Mouse (Mus musculus): ENCODE results near the gene Pcbp4. TPM values are rescaled to one million over a fixed set of nuclear protein-coding genes. Genes with fewer than 3 reads are reported as not detected.

Gene Pcbp4
- polyA plus RNA-seq (2012; rRNA removed), result 37.0 and 40.1 TPM in 2 replicates

DNA sequence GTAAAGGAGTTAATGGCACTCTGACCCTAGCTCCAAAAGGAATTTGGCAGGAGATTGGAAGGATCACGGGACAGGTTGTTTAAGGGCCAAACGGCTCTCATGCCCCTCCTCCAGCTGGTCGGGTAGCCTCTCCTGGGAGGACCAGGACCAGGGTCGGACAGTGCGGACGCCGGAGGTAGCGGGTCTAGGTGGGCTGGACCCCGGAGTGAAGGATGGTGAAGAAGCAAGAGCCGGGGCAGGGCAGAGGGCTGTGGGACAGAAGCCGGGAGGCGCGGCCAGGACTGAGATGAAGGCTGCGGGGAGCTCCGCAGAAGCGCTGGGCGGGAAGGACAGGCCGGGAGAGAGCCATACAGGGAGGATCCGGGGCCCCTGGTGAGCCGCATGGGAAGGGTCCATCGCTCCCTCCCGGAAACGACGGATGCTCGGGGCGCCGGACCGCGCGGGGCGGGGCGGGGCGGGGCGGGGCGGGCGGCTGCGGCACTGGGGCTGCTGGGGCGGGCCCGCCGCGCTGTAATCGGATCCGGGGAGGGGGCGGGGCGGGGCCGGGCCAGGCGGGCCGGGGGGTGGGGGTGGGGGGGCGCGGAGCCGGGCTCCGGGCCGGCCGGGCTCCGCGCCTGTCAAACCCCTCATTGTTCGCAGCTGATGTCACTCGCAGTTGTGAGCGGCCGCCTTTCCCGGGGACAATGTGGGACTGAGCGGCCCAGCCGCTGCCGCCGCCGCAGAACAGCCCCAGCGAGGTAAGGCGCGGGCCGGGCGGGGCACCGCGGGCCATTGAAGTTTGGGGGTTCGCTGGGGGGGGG is at the start of gene Pcbp4:
Pcbp4 (plus strand) TSS at position 21 of the 800 bp plus-strand sequence.

DNA sequence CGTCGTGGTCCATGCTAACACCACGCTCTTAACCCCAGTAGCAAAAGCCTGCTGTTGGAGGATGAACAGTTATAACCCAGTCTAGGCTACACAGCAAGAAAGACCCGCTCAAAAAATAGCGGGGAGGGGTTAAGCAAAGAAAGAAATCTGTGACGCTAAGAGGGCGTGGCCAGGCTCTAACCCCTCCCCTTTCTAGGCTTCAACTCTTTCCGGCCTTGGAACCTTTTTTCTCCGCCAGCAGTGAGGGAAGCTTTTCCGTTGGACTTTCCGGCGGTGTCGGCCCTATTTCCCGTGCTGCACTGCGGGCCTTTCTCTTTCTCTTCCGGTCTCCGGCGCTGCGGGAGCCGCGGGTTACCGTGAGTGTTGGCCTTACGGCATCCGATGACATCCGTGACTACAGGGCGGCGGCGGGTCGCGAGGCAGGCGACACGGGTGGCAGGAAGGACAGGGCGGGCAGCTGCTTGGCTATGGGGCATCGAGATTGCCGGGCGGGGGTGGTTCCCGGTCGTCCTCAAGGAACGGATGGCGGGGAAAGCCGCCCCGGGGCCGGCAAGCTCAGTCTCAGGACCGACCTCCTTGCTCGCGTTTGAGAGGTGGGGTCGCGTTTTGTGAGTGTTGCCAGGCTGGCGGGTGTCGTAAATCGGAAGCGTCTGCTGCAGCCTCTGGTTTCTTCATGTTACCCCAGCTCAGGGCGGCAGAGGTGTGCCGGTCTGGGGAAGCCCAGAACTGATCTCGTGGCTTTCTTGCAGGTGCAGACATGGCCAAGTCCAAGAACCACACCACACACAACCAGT is 23.7 kb upstream of the Pcbp4 start, which contains the start of gene Rpl29:
Rpl29 (plus strand) TSS at position 234 of the 794 bp plus-strand sequence.

DNA sequence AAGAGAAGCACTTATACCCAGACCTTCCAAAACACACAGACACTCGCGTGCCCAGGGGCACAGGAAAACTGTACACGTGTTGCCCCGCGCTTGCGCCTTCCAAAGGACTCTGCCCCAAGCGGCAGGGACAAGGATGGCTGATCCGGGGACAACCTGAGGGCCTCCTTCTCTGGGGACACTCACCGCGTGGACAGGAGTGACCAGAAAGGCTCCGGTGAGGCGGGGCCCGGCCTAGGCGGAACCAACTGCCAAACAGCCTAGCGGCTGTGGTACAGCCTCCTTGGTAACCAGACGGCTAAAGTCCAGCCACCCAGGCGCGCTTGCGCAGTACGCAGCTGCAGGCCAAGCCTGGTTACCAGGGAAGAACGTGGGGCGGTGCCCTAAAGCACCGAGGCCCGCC is 5.7 kb upstream of the Pcbp4 start, which contains the start of the genes Abhd14b and Abhd14a:
Abhd14b (plus strand) TSS at position 112 of the 400 bp plus-strand sequence.
Abhd14a (minus strand) TSS at position 331 of the 400 bp plus-strand sequence.

DNA sequence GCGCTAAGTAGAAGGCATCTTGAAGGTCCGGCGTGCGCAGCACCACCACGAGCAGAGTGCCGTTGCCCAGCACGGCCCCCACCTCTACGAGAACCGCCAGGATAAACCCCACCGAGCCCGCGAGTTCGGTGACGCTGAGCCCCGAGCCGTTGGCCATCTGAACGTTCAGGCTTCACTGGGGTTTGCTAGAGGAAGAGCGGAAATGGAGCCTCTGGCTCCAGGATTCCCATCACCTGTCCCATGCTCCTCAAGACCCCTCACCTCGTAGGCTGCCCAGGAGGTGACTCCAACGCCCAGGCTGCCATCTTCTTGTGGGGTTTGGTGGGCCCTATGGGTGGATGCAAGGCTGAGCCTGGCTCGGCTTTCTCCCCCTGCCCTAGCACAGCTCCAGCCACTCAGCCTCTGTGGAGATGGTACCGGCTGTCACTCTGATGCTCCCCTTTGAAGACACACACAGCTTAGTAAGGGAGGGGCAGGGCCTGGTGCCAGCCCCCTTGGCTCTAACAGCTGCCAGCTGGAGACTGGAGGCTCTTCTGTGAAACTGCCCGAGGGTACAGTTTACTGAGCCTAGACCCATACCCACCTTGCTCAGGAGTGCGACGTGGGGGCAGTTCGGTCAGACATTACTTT is 12.6 kb downstream of the Pcbp4 start, which contains the start of gene Gpr62:
Gpr62 (minus strand) TSS at position 368 of the 630 bp plus-strand sequence.

DNA sequence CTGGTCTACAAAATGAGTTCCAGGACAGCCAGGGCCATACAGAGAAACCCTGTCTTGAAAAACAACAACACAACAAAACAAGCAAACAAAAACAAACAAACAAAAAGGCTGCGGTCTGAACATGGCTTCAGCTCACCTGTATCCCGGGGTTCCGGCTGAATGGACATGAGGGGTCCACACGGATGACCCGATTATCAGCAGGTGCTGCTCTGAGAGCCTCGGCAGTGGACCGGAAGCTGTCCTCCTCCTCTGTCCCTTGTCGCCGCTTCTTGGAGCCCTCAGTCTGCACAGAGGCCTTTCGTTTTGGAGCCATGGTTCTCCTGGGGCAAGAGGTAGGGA is 22.5 kb downstream of the Pcbp4 start, which contains the start of gene Rrp9:
Rrp9 (plus strand) TSS at position 301 of the 339 bp plus-strand sequence.

DNA sequence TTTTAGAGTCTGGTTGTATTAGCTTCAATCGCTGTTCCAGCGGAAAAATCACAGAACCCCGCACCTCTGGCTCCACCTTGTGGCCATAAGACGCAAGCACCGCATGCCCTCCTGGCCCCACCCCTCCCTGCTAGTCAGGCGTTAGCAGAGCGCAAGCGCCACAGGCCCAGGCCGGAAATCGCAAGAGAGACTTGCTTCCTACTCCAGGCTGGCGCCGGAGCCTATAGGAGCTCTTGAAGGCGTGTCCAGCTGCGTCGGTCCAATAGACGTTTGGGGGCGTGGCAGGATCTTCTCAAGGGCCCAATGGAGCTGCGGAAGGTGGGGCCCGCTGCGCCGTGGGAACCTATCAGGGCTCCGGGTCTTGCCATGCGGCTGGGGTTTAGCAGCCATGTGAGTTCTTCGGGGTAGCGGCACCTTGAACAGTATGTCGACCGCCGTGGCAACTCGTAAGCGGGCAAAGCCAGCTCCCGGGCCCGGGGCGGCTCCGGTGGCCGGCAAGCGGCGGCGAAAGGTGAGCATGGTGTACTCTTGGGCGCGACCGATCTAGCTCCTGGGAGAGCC is 23.9 kb downstream of the Pcbp4 start, which contains the start of gene Parp3:
Parp3 (minus strand) TSS at position 26 of the 561 bp plus-strand sequence.

DNA sequence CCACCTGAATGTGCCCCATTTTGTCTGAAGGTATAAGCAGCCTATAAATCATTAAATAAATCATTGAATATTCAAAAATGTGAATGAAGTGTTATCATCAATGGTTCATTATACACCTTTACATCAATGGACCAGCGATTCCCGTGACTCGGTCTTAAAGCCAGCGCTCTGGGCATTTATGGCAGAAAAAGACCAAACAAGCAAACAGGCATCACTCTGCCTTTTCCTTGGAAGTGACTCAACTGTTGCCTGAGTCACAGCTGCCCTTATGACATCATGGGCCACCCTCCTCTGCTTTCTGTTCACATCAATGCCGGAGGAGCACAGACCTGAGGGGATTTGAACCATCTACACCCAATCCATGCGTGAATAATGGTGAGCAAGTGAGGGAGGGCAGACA is 46.6 kb downstream of the Pcbp4 start, which contains the start of gene Iqcf1:
Iqcf1 (plus strand) TSS at position 301 of the 400 bp plus-strand sequence.

Other genes starting within 250 kb of the Pcbp4 start
- gene Tlr9, start 230.7 kb upstream of the Pcbp4 start, polyA plus RNA-seq (2012; rRNA removed), result 0.48 and 0.87 TPM in 2 replicates
- 82.5 and 83.4 TPM in 2 replicates for gene Alas1, start 204.6 kb upstream of the Pcbp4 start, polyA plus RNA-seq (2012; rRNA removed)
- 6.4 TPM in 2 replicates for gene Poc1a, start 172.2 kb upstream of the Pcbp4 start, polyA plus RNA-seq (2012; rRNA removed)
- gene Dusp7, start 84.7 kb upstream of the Pcbp4 start, polyA plus RNA-seq (2012; rRNA removed), result 34.0 and 34.3 TPM in 2 replicates
- 172 and 188 TPM in 2 replicates for gene Rpl29, start 23.8 kb upstream of the Pcbp4 start, polyA plus RNA-seq (2012; rRNA removed)
- 12.3 and 15.9 TPM in 2 replicates for gene Acy1, start 15.0 kb upstream of the Pcbp4 start, polyA plus RNA-seq (2012; rRNA removed)
- gene Abhd14b, start 5.8 kb upstream of the Pcbp4 start, polyA plus RNA-seq (2012; rRNA removed), result 59.6 and 68.4 TPM in 2 replicates
- 11.9 and 16.1 TPM in 2 replicates for gene Abhd14a, start 5.6 kb upstream of the Pcbp4 start, polyA plus RNA-seq (2012; rRNA removed)
- gene Gpr62, start 12.6 kb downstream of the Pcbp4 start, polyA plus RNA-seq (2012; rRNA removed), result 0.19 and 0.33 TPM in 2 replicates
- gene Rrp9, start 22.7 kb downstream of the Pcbp4 start, polyA plus RNA-seq (2012; rRNA removed), result 14.1 and 17.0 TPM in 2 replicates
- 19.1 and 26.3 TPM in 2 replicates for gene Parp3, start 23.7 kb downstream of the Pcbp4 start, polyA plus RNA-seq (2012; rRNA removed)
- not detected in 2 replicates for gene Iqcf1, start 46.7 kb downstream of the Pcbp4 start, polyA plus RNA-seq (2012; rRNA removed)
- not detected in 2 replicates for gene Iqcf5, start 61.3 kb downstream of the Pcbp4 start, polyA plus RNA-seq (2012; rRNA removed)
- gene Iqcf3, start 108.3 kb downstream of the Pcbp4 start, polyA plus RNA-seq (2012; rRNA removed), result not detected in 2 replicates
- gene Iqcf4, start 117.7 kb downstream of the Pcbp4 start, polyA plus RNA-seq (2012; rRNA removed), result not detected in 2 replicates
- gene Iqcf6, start 173.3 kb downstream of the Pcbp4 start, polyA plus RNA-seq (2012; rRNA removed), result not detected in 2 replicates
- gene Grm2, start 202.8 kb downstream of the Pcbp4 start, polyA plus RNA-seq (2012; rRNA removed), result not detected in 2 replicates
- gene Tex264, start 232.6 kb downstream of the Pcbp4 start, polyA plus RNA-seq (2012; rRNA removed), result 61.4 and 82.8 TPM in 2 replicates